In genomic region chr12:46040216-46040615, GRCm38 (mm10) we compare ENCODE assay signal across 17 mouse cellular contexts.
"Had no signal": no experiment of that assay in that cellular context is flagged by ENCODE, and none has a peak within 500 bp of the region (broad histone marks: within the 10 kb centered on the region; RNA-seq: fewer than 3 reads in every experiment).

No protein-coding gene starts in this region.

- DNase-seq: liver, postnatal 0 days; lung, adult 2 months; lung, postnatal 14 days; lung, postnatal 36 days; right cerebral cortex, postnatal 14 days; thymus, adult 2 months; thymus, postnatal 25 days; thymus, postnatal 4 days had no signal

- H3K4me3 ChIP-seq: liver, embryonic 15.5 days; lung, embryonic 15.5 days; megakaryocyte, embryonic 14.5 days; midbrain, embryonic 13.5 days; midbrain, embryonic 15.5 days; neural tube, embryonic 12.5 days; stomach, embryonic 15.5 days had no signal

- H3K27ac ChIP-seq: liver, embryonic 15.5 days; lung, embryonic 15.5 days; macrophage; midbrain, embryonic 13.5 days; midbrain, embryonic 15.5 days; neural tube, embryonic 12.5 days; stomach, embryonic 15.5 days; stomach, postnatal 0 days had no signal
